Mouse (Mus musculus): ENCODE measurements at regions not wholly inside any gene's neighbourhood (a gene's known extent, or its start where the extent isn't known, plus 50 kb on each side); places are given as distances from the start of the nearest gene placed in this dataset.

DNA sequence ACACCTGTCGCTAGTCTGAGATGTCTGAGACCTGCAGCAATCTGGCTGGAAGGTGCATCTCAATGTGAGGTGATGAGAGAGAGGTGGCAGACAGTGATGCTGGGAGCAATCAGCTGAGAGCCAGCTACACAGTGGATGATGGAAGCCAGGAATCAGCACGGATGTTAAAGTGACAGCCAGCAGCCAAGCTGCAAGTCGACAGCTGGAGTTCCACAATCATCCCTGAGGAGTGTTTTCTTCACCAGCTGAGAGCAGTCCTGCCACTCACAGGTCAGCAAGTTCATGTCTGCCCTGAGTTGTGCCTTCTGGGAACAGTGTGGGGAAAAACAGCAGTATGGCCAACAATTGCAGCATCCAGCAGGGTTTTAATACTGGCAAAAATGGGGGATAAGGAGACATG is 422.3 kb downstream of the Glrx3 start:
- TF ChIP-seq CTCF (IDR thresholded peaks at IDR 0.05; ENCODE audit: low read depth, low read length), result no peak
- no peak for TF ChIP-seq POLR2A (IDR thresholded peaks at IDR 0.05; ENCODE audit: extremely low read depth, insufficient read depth, low read length)
